Mouse (Mus musculus) ES-Bruce4 (cell line): ENCODE data around the gene Abcc3. TPM values are rescaled to one million over a fixed set of nuclear protein-coding genes. Genes with fewer than 3 reads are reported as not detected.

Experiments
- H3K27ac ChIP-seq: 2 replicates; pipeline ENCODE4 v1.5.1; 2012; ENCODE audit warnings: low read length, inconsistent platforms; ENCODE audit not compliant: insufficient read depth
- H3K27me3 ChIP-seq: 2 replicates; pipeline ENCODE4 v1.6.1; 2012; ENCODE audit warnings: mild to moderate bottlenecking, low read length, inconsistent platforms; ENCODE audit not compliant: control insufficient read depth, poor library complexity, insufficient read depth, severe bottlenecking
- H3K36me3 ChIP-seq: 2 replicates; pipeline ENCODE4 v1.6.1; 2012; ENCODE audit warnings: inconsistent platforms, mild to moderate bottlenecking, low read length, moderate library complexity; ENCODE audit not compliant: control insufficient read depth, poor library complexity, insufficient read depth, severe bottlenecking
- H3K4me1 ChIP-seq: one replicate; pipeline ENCODE4 v1.8.1; 2011; ENCODE audit warnings: low read length; ENCODE audit not compliant: control insufficient read depth, insufficient read depth
- H3K4me3 ChIP-seq: 2 replicates; pipeline ENCODE4 v1.5.1; 2011; ENCODE audit warnings: low read depth, mild to moderate bottlenecking, low read length
- H3K9ac ChIP-seq: 2 replicates; pipeline ENCODE4 v1.6.1; 2012; ENCODE audit warnings: low read depth, mild to moderate bottlenecking, inconsistent platforms; ENCODE audit not compliant: poor library complexity, severe bottlenecking
- H3K9me3 ChIP-seq: replicated peaks from 2 replicates; pipeline ENCODE4 v1.6.1; 2012; ENCODE audit warnings: mild to moderate bottlenecking, low read length, inconsistent platforms; ENCODE audit not compliant: control insufficient read depth, poor library complexity, insufficient read depth, severe bottlenecking
- CTCF ChIP-seq: IDR thresholded peaks from one replicate; pipeline ENCODE4 v1.8.1; 2011; ENCODE audit warnings: low read depth, low read length
- EP300 ChIP-seq: IDR thresholded peaks from 2 replicates; pipeline ENCODE4 v1.6.1; 2011; ENCODE audit warnings: low read depth, low read length; ENCODE audit not compliant: insufficient read depth
- POLR2A ChIP-seq: IDR thresholded peaks from one replicate; pipeline ENCODE4 v1.8.1; 2011; ENCODE audit warnings: low read length; ENCODE audit not compliant: insufficient read depth
- polyA plus RNA-seq: library from polyadenylated mRNA; stranded (reverse); fragments of >200 nt; gene quantifications from 2 replicates; pipeline ENCODE4 v1.2.4, GENCODE M21; 2011; ENCODE audit warnings: low read depth; ENCODE audit not compliant: missing spikeins, insufficient read depth, insufficient read length

The Abcc3 gene
- polyA plus RNA-seq, 1 experiment: 0.24 TPM

GRCm38 (mm10) chr11:94387756-94388155, 5.0 kb downstream of the Abcc3 start:
- Histone ChIP-seq H3K9me3 (no peaks in the 10 kb centered on the region), H3K36me3 (no peaks in the 10 kb centered on the region), H3K27me3 (no peaks in the 10 kb centered on the region), H3K27ac (no peak overlapping the region), H3K4me3 (no peak overlapping the region), H3K4me1 (no peaks in the 10 kb centered on the region), H3K9ac (no peak overlapping the region)
- TF ChIP-seq POLR2A: no peak
- TF ChIP-seq CTCF: no peak
- TF ChIP-seq EP300: no peak

GRCm38 (mm10) chr11:94385977-94386771, 6.6 kb downstream of the Abcc3 start:
- Histone ChIP-seq H3K9me3 (no peaks in the 10 kb centered on the region), H3K27ac (no peak overlapping the region), H3K27me3 (no peaks in the 10 kb centered on the region), H3K36me3 (no peaks in the 10 kb centered on the region), H3K4me3 (no peak overlapping the region), H3K9ac (no peak overlapping the region), H3K4me1 (no peaks in the 10 kb centered on the region)
- TF ChIP-seq EP300 (no peak), CTCF (no peak), POLR2A (no peak)

- TF ChIP-seq POLR2A (no peak), EP300 (no peak), CTCF (no peak)
- H3K4me1 ChIP-seq: no peaks in the 10 kb centered on the region
Observed at GRCm38 (mm10) chr11:94379736-94380135, 13.1 kb downstream of the Abcc3 start.

DNA sequence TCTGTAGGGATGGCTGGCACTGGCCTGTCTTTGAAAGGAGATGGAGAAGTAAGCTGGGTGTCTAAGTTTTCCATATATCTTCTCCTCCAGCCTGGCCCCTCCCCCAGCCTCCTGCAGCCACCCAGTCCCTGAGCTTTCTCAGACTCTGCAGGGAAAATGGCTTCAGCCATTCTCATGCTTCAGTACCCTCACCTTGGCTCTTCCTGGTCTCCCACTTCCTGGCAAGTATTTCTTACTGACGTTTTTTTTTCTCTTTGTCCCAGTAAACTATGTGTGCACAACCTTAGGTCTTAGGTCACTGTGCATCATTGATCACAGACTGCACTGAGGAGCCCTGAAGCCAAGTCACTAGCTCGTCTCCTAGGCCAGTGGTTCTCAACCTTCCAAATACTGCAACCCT, 13.7 kb downstream of the Abcc3 start:
- no peak overlapping the region for H3K27ac ChIP-seq
- TF ChIP-seq EP300 (no peak), CTCF (no peak), POLR2A (no peak)
- H3K4me3 ChIP-seq: no peak overlapping the region
- H3K4me1 ChIP-seq: no peaks in the 10 kb centered on the region
- no peak overlapping the region for H3K9ac ChIP-seq
- no peaks in the 10 kb centered on the region for H3K27me3 ChIP-seq
- H3K36me3 ChIP-seq: no peaks in the 10 kb centered on the region
- H3K9me3 ChIP-seq: no peaks in the 10 kb centered on the region

More at GRCm38 (mm10) chr11:94379736-94380135, 13.1 kb downstream of the Abcc3 start:
- no peak overlapping the region for H3K27ac ChIP-seq
- H3K36me3 ChIP-seq: no peaks in the 10 kb centered on the region
- no peaks in the 10 kb centered on the region for H3K27me3 ChIP-seq
- no peak overlapping the region for H3K9ac ChIP-seq
- no peaks in the 10 kb centered on the region for H3K9me3 ChIP-seq
- H3K4me3 ChIP-seq: no peak overlapping the region

- no peak overlapping the region for H3K9ac ChIP-seq
- H3K9me3 ChIP-seq: no peaks in the 10 kb centered on the region
- TF ChIP-seq CTCF (no peak), POLR2A (no peak), EP300 (no peak)
- H3K27me3 ChIP-seq: no peaks in the 10 kb centered on the region
- H3K36me3 ChIP-seq: no peaks in the 10 kb centered on the region
- no peaks in the 10 kb centered on the region for H3K4me1 ChIP-seq
- H3K4me3 ChIP-seq: no peak overlapping the region
- H3K27ac ChIP-seq: no peak overlapping the region
Observed at GRCm38 (mm10) chr11:94374276-94374948, 18.4 kb downstream of the Abcc3 start.

DNA sequence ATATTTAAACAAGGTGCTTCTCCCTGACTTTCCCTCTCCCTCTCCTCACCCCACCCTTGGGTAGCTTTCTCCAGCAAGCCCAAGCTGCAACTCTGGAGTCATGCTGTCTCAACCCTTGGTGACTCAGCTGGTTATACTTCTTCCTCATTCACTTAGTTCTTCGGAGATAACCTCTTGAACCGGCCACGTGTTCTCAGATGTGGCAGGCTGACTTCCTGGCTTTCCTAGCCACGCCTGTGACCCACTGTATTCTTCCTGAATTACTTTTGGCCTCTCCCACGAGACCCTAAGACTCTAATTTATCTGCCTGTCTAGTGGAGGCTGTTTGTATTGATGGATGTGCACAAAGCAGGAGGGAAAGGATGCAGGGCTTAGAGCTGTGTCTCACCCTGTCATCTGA, 22.0 kb downstream of the Abcc3 start:
- H3K27me3 ChIP-seq: no peaks in the 10 kb centered on the region
- no peak overlapping the region for H3K4me3 ChIP-seq
- no peak for TF ChIP-seq EP300
- TF ChIP-seq CTCF: no peak
- TF ChIP-seq POLR2A: no peak
- H3K9me3 ChIP-seq: no peaks in the 10 kb centered on the region
- no peaks in the 10 kb centered on the region for H3K4me1 ChIP-seq
- no peak overlapping the region for H3K27ac ChIP-seq
- H3K36me3 ChIP-seq: no peaks in the 10 kb centered on the region
- no peak overlapping the region for H3K9ac ChIP-seq
